Mouse (Mus musculus): ENCODE measurements around the gene Iqcf1.

Gene Iqcf1

DNA sequence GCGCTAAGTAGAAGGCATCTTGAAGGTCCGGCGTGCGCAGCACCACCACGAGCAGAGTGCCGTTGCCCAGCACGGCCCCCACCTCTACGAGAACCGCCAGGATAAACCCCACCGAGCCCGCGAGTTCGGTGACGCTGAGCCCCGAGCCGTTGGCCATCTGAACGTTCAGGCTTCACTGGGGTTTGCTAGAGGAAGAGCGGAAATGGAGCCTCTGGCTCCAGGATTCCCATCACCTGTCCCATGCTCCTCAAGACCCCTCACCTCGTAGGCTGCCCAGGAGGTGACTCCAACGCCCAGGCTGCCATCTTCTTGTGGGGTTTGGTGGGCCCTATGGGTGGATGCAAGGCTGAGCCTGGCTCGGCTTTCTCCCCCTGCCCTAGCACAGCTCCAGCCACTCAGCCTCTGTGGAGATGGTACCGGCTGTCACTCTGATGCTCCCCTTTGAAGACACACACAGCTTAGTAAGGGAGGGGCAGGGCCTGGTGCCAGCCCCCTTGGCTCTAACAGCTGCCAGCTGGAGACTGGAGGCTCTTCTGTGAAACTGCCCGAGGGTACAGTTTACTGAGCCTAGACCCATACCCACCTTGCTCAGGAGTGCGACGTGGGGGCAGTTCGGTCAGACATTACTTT lies 34.1 kb upstream of the Iqcf1 start, which contains the start of gene Gpr62:
Gene Gpr62 (minus strand): TSS at position 368 of the 630 bp plus-strand sequence.
- no peak for DNase-seq

DNA sequence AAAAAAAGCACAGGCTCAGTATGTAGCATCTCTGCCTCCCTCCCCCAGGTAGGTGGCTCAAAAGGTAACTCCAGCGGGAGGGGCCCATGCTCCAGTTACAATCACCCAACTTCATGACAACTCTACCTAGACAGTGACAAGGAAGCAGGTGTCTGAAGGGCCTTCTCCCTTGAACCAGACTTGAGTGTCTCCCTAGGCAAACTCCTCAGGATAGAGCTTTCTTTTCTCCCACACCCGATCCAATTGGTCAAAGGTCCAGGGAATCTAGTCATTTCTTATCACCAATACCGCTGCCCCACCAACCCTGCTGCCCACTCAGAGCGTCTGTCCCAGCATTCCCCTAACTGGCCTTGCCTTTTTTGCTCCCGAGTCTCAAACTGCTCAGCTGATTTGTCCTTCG lies 33.0 kb upstream of the Iqcf1 start:
- no peak for DNase-seq

DNA sequence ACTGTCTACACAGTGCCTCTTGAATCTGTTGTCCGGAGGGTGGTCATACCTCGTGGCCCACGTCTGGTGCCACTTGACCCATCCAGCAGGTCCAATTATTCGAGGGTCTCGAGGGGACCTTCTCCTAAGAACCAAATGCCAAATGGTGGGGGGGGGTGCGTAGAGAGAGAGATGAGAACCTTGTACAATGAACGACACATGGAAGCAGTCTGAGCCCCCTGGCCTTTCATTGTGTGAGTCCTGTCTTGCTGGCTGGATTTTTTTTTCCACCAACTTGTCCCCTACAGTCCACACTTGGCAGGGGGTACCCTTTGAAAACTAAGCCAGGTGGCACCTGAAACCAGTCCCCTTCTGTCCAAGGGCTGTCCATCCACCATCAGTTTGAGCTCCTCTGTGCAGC lies 32.0 kb upstream of the Iqcf1 start:
- no peak for DNase-seq

DNA sequence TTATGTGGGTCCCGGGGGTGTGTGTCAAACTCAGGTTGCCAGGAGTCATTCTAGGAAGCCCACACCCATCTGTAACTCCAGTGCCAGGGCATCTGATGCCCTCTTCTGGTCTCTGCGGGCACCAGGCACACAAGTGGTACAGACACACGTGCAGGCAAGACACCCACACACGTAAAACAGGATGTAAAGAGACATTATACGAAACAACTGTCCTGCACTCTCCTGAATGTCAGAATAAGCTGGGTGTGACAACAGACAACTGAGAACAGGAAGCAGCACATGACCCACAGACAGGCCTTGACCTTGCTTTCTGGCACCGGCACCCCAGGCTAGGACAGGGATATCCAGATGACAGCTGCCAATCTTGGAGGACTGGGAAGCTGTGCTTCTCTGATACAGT lies 30.4 kb upstream of the Iqcf1 start:
- DNase-seq: no peak

DNA sequence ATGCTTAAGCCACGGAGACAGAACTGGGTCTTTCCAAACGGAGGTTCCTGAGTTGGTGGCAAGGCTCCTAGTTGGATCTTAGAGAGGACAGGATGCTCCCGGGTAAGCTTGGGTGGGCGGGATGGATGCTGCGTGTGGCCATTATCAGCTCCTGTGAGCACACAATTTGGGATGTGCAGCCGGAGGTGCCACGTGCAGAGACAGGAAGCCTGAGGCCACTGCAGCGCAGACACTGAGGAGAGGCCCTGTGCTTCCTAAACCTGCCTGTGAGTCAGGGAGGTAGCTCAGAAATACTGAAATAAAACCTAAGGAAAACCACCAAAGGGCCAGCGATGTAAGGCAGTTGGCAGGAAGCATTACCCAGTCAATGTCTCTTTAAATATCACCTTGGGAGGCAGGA lies 30.0 kb upstream of the Iqcf1 start:
- DNase-seq: no peak

DNA sequence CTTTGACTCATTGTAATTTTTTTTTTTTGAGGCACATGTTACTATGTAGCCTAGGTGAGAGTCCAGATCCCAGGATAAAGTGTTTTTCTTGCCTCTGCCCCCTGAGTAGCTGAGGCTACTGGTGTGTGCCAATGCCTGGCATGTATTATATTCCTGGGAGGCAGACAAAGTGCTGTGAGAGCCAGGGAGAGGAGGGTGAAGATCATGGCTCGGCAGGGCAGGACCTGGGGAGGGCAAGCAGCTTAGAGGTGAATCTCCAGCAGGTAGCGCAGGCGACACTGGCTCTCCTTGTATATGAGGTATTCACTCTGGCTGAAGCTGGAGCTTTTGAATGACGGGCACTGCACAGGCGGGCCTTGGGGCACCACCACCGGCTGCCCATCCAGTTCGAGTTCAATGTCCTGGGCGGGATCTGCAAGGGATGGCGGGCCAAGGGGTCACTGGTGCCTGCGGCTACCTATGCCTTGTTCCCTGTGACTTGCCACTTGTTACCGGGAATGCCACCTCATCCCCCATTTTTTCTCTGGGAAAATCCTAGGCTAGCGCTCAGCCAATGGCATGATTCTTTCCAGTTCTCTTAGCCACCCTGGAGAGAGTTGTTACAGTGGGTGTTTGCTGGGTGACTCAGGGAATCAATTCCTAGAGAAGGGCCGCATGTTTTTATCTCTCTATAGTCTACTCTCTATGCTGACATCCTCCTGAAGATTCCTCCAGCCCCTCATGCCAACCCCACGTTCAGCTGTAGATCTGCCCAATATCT lies 28.6 kb upstream of the Iqcf1 start:
- DNase-seq: no peak

DNA sequence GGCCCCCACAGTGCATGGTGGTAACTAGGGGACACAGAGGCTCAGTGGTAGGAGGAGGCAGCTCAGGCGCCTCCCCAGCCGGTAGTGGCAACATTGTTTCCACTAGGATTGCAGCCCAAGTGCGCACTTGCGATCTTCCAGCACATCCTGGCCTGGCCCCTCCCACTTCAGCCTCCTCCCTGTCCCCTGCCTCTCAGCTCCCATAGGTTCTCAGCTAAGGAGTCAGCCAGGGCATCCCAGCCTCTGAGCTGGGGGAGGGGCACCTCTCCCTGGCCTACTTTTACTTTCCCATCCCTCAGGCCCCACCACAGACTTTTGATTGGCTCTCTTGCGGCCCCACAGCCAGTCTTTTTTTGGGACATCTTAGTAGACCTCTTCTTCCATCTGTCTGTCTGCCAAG lies 27.9 kb upstream of the Iqcf1 start:
- peak; percentile 60 for DNase-seq

DNA sequence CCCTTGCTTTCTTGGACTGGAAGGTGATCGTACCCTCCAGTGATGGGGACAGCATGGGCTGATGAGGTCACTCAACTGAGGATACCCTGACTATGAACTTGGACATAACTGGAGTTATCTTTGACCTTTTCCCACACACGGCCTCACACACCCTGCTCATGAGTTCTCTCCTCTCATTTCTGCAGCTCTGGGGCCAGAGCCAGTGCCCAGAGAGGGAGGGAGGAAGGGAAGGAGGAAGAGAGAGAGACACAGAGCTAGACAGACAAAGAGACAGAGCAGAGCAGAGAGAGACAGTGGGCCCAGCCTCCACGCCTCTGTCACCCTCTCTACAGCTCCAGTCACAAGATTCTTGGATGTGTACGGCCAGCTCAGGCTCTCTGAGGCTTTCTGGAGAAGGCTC lies 27.4 kb upstream of the Iqcf1 start:
- no peak for DNase-seq

DNA sequence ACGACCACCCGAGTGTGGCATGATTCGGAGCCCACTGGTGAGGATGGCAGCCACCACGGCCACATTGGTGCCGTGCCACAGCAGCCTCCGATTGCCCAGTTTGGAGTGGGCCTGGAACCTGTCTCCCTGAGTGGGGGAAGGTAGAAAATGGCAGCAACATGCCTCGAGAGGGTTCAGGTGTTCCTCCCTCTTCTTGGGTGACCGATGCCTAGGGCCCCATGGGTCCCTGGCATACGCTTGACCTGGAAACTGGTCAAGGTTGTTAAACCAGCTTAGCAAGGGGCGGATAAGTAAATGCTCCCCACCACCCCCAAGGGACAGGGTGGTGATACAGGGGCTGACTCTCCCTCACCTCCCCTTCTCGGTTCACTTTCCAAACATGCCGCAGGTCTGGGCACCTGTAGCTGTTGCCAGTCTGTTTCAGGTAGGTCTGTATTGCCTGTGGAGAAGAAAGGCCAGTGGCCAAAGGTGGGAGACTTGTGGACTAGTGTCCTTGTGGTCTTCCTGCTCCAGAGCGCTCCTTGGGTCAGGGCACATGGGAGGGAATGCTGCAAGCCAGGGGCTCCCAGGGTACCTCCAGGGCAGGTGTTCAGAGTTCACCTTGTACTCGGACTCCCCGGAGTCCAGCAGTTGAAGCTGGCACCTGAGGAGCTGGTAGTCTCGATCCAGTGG lies 26.6 kb upstream of the Iqcf1 start:
- peak; percentile 42 for DNase-seq

DNA sequence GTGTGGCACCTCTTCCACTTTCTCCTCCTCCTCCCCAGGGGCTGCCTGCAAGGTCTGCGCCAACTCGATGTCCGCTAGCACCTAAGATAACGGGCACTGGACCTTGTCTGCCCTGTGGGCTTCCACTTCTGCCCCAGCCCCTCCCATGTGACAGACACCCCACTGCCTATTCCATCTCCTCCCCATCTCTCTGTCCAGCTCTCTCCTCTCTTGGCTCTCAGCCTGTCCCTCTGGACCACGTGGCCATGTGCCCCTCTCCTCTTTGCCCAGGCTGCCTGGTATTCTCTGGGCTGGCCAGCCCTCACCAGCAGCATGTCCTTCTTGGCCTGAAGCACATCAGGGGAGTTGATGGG lies 26.0 kb upstream of the Iqcf1 start:
- no peak for DNase-seq

DNA sequence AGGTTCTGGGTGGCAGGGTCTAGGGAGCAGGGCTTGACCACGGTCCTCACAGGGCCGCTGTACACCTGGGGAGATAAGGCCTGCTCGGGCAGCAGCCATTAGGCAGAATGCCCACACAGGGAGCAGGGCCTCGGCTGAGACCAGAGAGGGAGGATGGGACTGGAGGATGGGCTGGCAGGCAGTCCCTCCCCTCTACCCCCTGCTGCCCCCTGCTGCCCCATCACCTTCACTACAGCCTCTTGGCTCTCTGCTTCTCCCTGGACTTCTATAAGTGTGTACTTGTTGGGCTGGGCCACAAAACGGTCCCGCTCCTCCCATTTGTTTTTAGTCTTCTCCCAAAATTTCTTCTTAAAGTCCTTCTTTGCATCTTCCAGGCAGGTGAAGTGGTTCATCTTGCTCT lies 25.3 kb upstream of the Iqcf1 start:
- DNase-seq: peak; percentile 71

DNA sequence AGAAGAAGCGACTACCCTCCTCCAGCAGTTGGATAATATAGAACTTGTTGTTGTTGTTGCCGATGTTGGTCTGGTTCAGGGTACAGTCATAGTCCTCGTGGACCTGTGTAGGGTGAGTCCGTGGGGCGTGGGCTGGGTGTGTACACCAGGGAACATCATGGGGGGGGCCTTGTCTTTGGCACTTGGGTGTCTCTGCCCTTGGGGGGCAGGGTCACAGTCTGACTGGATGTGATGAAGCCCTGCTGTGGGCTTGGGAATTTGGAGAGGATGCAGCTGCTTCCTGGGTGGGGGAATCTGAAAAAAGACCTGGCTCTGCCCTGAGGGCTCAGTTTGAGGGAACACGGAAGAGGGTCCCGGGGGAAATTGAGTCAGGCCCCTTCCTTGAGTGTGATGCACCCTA lies 24.7 kb upstream of the Iqcf1 start:
- DNase-seq: no peak

DNA sequence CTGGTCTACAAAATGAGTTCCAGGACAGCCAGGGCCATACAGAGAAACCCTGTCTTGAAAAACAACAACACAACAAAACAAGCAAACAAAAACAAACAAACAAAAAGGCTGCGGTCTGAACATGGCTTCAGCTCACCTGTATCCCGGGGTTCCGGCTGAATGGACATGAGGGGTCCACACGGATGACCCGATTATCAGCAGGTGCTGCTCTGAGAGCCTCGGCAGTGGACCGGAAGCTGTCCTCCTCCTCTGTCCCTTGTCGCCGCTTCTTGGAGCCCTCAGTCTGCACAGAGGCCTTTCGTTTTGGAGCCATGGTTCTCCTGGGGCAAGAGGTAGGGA lies 24.1 kb upstream of the Iqcf1 start, which contains the start of gene Rrp9:
Gene Rrp9 (plus strand): TSS at position 301 of the 339 bp plus-strand sequence.
- DNase-seq: no peak

DNA sequence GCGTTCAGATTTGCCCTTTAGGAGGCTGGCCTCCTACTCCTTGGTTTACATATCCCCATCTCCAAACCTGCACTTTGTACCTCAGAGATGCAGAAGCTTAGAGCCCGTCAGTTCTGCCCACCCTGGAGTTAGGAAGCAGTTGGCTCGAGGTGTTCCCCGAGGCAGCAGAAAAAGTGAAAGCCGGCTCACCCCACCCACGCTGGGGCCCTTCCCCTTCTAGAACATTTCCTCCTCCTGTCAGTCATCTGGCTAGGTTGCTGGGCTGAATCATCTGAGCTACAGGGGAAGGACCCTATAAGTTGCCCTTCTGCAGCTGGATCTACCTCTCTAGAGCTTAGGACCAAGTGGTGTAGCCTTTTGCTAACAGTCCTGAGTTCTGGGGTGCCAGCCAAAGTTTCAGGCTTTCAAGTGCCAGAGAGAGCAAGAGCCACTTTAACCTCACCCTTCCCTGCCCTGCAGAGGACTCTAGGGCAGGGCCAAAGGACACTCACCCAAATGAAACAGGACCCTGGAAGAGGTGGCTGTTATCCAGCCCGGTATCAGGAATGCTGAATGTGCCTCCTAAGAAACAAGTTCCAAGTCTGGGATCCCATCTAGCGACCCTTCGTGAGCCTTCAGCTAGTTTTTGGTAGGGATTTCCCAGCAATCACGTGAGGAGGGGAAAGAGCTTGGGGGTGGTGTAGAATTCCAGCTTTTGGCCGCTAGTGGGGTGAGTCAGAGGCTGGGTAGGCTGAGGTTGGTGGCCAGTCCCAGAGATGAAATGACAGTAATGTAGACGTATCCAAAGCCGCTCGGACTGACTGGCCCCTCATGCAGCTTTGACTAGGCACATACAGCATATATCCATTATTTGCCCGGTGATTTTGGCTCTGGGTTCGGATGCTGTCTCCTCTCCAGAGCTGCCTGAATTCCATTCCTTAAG lies 23.5 kb upstream of the Iqcf1 start:
- DNase-seq: peak; percentile 72

DNA sequence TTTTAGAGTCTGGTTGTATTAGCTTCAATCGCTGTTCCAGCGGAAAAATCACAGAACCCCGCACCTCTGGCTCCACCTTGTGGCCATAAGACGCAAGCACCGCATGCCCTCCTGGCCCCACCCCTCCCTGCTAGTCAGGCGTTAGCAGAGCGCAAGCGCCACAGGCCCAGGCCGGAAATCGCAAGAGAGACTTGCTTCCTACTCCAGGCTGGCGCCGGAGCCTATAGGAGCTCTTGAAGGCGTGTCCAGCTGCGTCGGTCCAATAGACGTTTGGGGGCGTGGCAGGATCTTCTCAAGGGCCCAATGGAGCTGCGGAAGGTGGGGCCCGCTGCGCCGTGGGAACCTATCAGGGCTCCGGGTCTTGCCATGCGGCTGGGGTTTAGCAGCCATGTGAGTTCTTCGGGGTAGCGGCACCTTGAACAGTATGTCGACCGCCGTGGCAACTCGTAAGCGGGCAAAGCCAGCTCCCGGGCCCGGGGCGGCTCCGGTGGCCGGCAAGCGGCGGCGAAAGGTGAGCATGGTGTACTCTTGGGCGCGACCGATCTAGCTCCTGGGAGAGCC lies 22.8 kb upstream of the Iqcf1 start, which contains the start of gene Parp3:
Gene Parp3 (minus strand): TSS at position 26 of the 561 bp plus-strand sequence.
- peak; percentile 99 for DNase-seq

DNA sequence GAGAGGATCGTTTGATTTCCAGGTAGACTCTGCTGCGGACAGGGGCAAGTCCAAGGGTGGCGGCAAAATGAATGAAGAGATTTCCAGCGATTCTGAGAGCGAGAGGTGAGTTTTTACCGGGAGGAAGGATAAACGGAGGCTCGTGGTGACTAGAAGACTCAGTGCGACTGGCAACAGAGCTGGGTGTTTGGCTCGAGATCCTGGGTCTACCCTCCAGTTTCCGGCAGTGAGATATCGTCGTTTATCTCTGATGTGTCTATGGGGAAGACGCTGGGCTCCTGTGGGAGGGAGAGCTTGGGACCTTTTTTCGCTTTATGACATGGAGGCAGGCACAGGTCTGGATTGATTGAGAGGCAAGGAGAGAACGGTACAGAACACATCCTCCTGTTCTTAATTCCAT lies 22.1 kb upstream of the Iqcf1 start:
- DNase-seq: no peak

DNA sequence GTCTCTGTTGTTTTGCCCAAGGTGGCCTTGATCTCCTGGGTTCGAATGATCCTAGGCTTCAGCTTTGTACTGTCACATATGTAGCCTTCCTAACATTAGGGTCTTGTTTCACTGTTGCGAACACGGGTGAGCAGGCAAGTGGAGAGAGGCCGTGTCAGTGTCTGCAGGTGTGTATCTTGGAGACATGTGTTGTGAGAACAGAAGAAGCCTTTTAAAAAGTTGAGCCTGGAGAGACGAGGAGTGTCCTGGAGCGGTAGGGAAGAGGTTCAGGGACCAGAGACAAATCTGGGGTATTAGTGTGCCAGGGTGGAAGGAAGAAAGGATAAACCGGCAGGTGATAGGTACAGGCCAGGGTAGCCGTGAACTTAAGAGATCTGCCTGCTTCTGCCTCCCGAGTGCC lies 21.7 kb upstream of the Iqcf1 start:
- no peak for DNase-seq

DNA sequence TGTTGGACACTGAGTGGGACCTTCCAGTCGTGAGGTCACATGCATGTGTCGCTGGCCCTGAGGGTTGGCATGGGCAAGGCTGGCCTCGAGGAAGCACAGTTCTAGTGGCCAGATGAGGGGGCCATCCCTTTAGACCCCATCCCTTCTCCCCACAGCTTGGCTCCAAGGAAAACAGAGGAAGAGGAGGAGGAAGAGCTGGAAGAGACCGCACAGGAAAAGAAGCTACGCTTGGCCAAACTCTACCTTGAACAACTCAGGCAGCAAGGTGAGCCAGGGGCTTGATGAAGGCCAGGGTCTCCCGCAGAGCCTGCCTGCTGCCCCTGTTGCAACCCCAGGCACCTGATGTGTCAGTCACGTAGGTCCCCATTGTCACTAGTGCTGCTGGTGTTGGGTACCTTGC lies 19.2 kb upstream of the Iqcf1 start:
- DNase-seq: no peak

DNA sequence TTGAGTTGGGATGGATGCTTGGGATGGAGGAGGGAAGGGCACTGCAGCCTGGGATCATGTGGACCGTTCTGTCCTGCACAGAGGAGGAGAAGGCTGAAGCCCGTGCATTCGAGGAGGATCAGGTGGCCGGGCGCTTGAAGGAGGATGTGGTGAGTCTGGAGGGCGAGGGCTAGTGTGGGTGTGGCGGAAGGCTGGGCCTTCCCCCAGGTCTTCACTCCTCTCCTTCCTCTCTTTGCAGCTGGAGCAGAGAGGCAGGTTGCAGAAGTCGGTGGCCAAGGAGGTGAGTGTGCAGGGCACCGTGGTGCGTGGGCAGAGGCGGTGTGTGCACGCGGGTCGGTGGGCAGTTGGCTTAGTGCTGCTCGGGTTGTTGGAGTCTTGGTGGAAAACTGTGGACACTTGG lies 18.7 kb upstream of the Iqcf1 start:
- DNase-seq: no peak

DNA sequence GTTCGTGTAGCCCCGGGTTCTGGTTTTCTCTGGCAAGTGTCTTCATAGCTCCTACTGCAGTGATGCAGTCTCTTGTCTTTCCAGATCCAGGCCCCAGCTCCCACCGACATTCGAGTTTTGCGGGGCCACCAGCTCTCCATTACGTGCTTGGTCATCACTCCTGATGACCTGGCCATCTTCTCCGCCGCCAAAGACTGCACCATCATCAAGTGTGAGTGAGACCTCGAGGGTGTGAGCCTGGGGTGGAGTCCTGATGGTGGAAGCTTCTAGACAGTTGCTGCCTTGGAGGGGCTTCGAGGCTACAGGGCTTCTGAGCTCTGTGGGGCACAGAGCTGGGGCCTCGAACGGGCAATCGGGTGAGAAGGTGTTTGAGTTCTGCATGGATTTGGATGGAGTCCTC lies 18.1 kb upstream of the Iqcf1 start:
- no peak for DNase-seq

DNA sequence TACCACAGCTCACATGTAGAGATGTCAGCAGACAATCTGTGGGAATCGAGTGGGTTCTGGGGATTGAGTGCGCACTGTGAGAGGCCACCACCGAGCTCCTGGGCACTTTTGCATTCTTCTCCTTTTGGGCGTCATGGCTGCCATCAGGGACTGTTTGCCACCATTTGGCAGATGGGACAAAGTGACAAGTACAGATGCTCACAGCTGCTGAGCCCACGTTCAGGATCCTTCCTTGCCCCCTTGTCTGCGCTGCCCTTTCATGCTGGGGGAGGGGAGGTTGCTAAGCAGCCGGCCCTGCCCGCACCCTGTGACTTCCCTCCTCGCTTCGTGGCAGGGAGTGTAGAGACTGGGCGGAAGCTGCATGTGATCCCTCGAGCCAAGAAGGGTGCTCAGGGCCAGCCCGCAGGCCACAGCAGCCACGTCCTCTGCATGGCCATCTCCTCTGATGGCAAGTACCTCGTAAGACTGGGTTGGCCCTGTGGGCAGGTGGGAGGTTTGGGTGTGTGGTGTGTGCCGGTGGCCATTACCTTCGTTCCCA lies 17.1 kb upstream of the Iqcf1 start:
- DNase-seq: no peak

DNA sequence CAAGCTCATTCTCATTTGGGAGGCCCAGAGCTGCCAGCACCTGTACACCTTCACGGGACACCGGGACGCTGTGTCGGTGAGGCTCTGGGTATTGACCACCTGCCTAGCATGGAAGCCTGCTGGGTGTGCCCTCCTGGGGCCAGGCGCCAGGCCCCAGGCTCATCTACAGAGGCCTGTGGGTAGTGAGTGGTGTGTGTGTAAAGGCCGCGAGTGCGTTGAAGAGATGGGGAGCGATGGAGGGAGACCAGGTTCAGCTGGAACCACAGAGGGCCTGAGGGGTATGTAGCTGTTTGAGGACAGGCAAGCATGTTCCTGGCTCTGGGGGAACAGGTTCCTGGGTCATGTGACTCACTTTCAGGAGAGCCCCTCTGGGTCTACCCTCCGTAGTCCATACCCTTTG lies 16.6 kb upstream of the Iqcf1 start:
- DNase-seq: no peak

DNA sequence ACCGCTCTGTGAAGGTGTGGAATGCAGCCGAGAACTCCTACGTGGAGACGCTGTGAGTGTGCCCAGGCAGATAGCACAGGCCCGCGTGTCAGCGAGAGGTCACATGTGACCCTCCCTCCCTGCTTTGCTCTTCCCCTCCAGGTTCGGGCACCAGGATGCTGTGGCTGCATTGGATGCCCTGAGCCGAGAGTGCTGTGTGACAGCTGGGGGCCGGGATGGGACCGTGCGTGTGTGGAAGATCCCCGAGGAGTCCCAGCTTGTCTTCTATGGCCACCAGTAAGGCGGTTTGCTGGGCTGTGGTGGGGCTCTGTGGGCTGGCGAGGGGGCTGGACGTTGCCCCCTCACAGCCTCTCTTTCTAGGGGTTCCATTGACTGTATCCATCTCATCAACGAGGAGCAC lies 16.2 kb upstream of the Iqcf1 start:
- no peak for DNase-seq
